Mouse (Mus musculus) testis, adult 2 months (tissue): ENCODE measurements around the gene Siah2.

Source experiments
- CTCF ChIP-seq: fragments of 200-500 bp; IDR thresholded peaks from 2 replicates; pipeline ENCODE4 v1.5.1; 2012; ENCODE audit warnings: low read depth, mild to moderate bottlenecking, inconsistent platforms, low read length, moderate library complexity; ENCODE audit not compliant: control insufficient read depth, insufficient read depth, insufficient replicate concordance
- POLR2A ChIP-seq: fragments of 200-500 bp; IDR thresholded peaks from 2 replicates; pipeline ENCODE4 v1.6.1; 2012; ENCODE audit warnings: low read depth, mild to moderate bottlenecking, inconsistent platforms, low read length, moderate library complexity; ENCODE audit not compliant: control insufficient read depth

- TF ChIP-seq CTCF (no peak), POLR2A (no peak)
Observed at GRCm38 (mm10) chr3:58696806-58697205, 4.6 kb upstream of the Siah2 start.
